Mouse (Mus musculus) right cerebral cortex, postnatal 25 days (tissue): ENCODE measurements around the gene Calu.
A peak's percentile ranks its signal among the peaks of the same experiment; 100 is the strongest.
"Not testable (repeated sequence)": the region's sequence is repeated elsewhere in the genome, so short reads cannot be mapped to it uniquely, and the experiment has no call there.

ENCODE experiments used
- DNase-seq: peaks from one replicate; pipeline ENCODE4 v3.0.0; 2022

The Calu gene

GRCm38 (mm10) chr6:29347665-29348370, at the start of gene Calu:
Calu (plus strand) TSS chr6:29348069.
- DNase-seq, result peak; percentile 98

GRCm38 (mm10) chr6:29299112-29299511, 48.8 kb upstream of the Calu start:
- DNase-seq, result no peak

- no peak for DNase-seq
These were observed 44.6 kb upstream of the Calu start for GRCm38 (mm10) chr6:29303251-29303650.

GRCm38 (mm10) chr6:29303726-29304125, 44.1 kb upstream of the Calu start:
- no peak for DNase-seq

GRCm38 (mm10) chr6:29305462-29305861, 42.4 kb upstream of the Calu start:
- no peak for DNase-seq

GRCm38 (mm10) chr6:29308846-29309605, 38.8 kb upstream of the Calu start:
- no peak for DNase-seq

GRCm38 (mm10) chr6:29313690-29314202, 34.1 kb upstream of the Calu start:
- no peak for DNase-seq

GRCm38 (mm10) chr6:29317286-29317685, 30.6 kb upstream of the Calu start:
- DNase-seq, result no peak

- DNase-seq, result no peak
These were observed 29.9 kb upstream of the Calu start for GRCm38 (mm10) chr6:29317941-29318340.

- DNase-seq, result no peak
These were observed 29.0 kb upstream of the Calu start, which contains the start of gene Fam71f1 for GRCm38 (mm10) chr6:29318879-29319278. Fam71f1 (plus strand) TSS chr6:29319140.

GRCm38 (mm10) chr6:29321586-29321985, 26.3 kb upstream of the Calu start:
- no peak for DNase-seq

GRCm38 (mm10) chr6:29322147-29322546, 25.7 kb upstream of the Calu start:
- no peak for DNase-seq

GRCm38 (mm10) chr6:29322735-29323134, 25.1 kb upstream of the Calu start:
- DNase-seq, result no peak

- DNase-seq, result no peak
These were observed 20.9 kb upstream of the Calu start for GRCm38 (mm10) chr6:29326961-29327360.

GRCm38 (mm10) chr6:29329514-29329913, 18.4 kb upstream of the Calu start:
- DNase-seq, result no peak

GRCm38 (mm10) chr6:29346512-29346911, 1.4 kb upstream of the Calu start:
- DNase-seq, result not testable (repeated sequence)

- DNase-seq, result no peak
These were observed 680 bp upstream of the Calu start for GRCm38 (mm10) chr6:29347189-29347588.

- DNase-seq, result no peak
These were observed 479 bp downstream of the Calu start for GRCm38 (mm10) chr6:29348371-29348724.

GRCm38 (mm10) chr6:29351613-29352012, 3.7 kb downstream of the Calu start:
- no peak for DNase-seq

GRCm38 (mm10) chr6:29352816-29353215, 4.9 kb downstream of the Calu start:
- DNase-seq, result peak; percentile 7

GRCm38 (mm10) chr6:29359386-29359785, 11.5 kb downstream of the Calu start:
- DNase-seq, result no peak

- DNase-seq, result no peak
These were observed 12.3 kb downstream of the Calu start for GRCm38 (mm10) chr6:29360211-29360610.

GRCm38 (mm10) chr6:29362246-29363128, 14.6 kb downstream of the Calu start:
- no peak for DNase-seq
